19 mouse cellular contexts compared by ENCODE assay signal in the genomic region with DNA sequence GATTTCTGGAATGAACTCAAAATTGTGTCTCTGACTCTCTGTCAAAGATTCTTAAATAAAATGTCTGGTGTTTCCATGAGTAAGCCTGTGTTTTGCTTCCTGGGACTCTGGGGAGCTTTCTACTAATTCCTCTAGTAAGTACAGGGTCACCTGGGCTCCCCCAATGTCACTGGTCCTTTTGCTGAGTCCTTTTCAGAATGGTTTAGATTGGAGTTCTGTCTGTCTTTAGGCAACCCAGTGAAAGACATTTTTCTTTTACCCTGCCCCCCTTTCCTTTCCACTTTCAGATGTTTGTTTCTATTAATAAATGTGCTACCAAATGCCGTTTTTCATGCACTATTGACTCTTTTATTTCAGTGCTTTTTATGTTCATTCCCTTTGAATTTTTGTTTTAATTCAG.
DNase-seq lines count a peak whose midpoint lies in the region; ATAC-seq and TF ChIP-seq lines count a peak whose summit lies in the region.
"Had no signal": no experiment of that assay in that cellular context is flagged by ENCODE, and none has a peak within 500 bp of the region (broad histone marks: within the 10 kb centered on the region; RNA-seq: fewer than 3 reads in every experiment).

No protein-coding gene starts in this region.

- no peaks in the 10 kb centered on the region for H3K27me3 ChIP-seq in kidney, postnatal 0 days (ENCODE audit: insufficient read depth, low read length)
- H3K27me3 ChIP-seq in forebrain, embryonic 11.5 days (ENCODE audit: control insufficient read depth, insufficient read depth, low read length) = no peaks in the 10 kb centered on the region
- no peaks in the 10 kb centered on the region for H3K27me3 ChIP-seq in hindbrain, postnatal 0 days (ENCODE audit: insufficient read depth, low read length)
- H3K27me3 ChIP-seq: intestine, embryonic 15.5 days; limb, embryonic 13.5 days; liver, embryonic 13.5 days had no signal

- no peak overlapping the region for H3K27ac ChIP-seq in kidney, postnatal 0 days
- H3K27ac ChIP-seq in forebrain, embryonic 11.5 days (ENCODE audit: low read depth, low read length) = peak overlapping the region; percentile 59
- no peak overlapping the region for H3K27ac ChIP-seq in hindbrain, postnatal 0 days
- H3K27ac ChIP-seq: intestine, embryonic 15.5 days; limb, embryonic 13.5 days; liver, embryonic 13.5 days had no signal

- no peak overlapping the region for H3K4me2 ChIP-seq in kidney, postnatal 0 days (ENCODE audit: low read length)
- H3K4me2 ChIP-seq in forebrain, embryonic 11.5 days (ENCODE audit: low read depth, low read length, severe bottlenecking) = no peak overlapping the region
- H3K4me2 ChIP-seq in hindbrain, postnatal 0 days (ENCODE audit: low read depth, low read length) = no peak overlapping the region
- H3K4me2 ChIP-seq: intestine, embryonic 15.5 days; limb, embryonic 13.5 days; liver, embryonic 13.5 days; lung, embryonic 14.5 days had no signal

- DNase-seq in cerebellum, adult 9-10 months = peak; percentile 36
- no peak for DNase-seq in cerebellum, postnatal 25 days
- DNase-seq in kidney, postnatal 0 days (ENCODE audit: low spot score) = peak; percentile 12
- no peak for DNase-seq in kidney, postnatal 10 days
- no peak for DNase-seq in forebrain, embryonic 11.5 days (ENCODE audit: low spot score)
- DNase-seq in hindbrain, postnatal 0 days (ENCODE audit: low spot score) = no peak
- no peak for DNase-seq in lung, postnatal 36 days
- no peak for DNase-seq in kidney, postnatal 14 days
- DNase-seq: adrenal gland, adult 2 months; gastrocnemius, postnatal 10 days; heart, adult 18-20 months; heart, postnatal 36 days; kidney, adult 9 months; liver, embryonic 13.5 days; lung, embryonic 14.5 days; right cerebral cortex, adult 18-20 months had no signal

- WGBS in kidney, postnatal 0 days = 36% methylated on average over 1 of the region's 1 CpGs
- 14% methylated on average over 1 of the region's 1 CpGs for WGBS in forebrain, embryonic 11.5 days
- WGBS in hindbrain, postnatal 0 days = 16% methylated on average over 1 of the region's 1 CpGs

- H3K36me3 ChIP-seq in kidney, postnatal 0 days (ENCODE audit: insufficient read depth, low read length) = no peaks in the 10 kb centered on the region
- no peaks in the 10 kb centered on the region for H3K36me3 ChIP-seq in forebrain, embryonic 11.5 days (ENCODE audit: control insufficient read depth, insufficient read depth, low read length)
- H3K36me3 ChIP-seq in hindbrain, postnatal 0 days (ENCODE audit: insufficient read depth, low read length) = no peaks in the 10 kb centered on the region
- H3K36me3 ChIP-seq: intestine, embryonic 15.5 days; limb, embryonic 13.5 days; liver, embryonic 13.5 days had no signal

- no peak for ATAC-seq in kidney, postnatal 0 days (replicated peaks; ENCODE audit: low FRiP score, low read depth)
- ATAC-seq in forebrain, embryonic 11.5 days (replicated peaks; ENCODE audit: low FRiP score) = peak; percentile 71
- ATAC-seq in hindbrain, postnatal 0 days = 0 out of 2 replicates have a peak, but pooled peaks have one; percentile 8
- ATAC-seq: intestine, embryonic 15.5 days had no signal

- no peak for TF ChIP-seq CTCF in kidney, postnatal 0 days (IDR thresholded peaks at IDR 0.05; ENCODE audit: low read depth)
- no peak for TF ChIP-seq CTCF in hindbrain, postnatal 0 days (IDR thresholded peaks at IDR 0.05; ENCODE audit: low read depth)

- H3K9me3 ChIP-seq in kidney, postnatal 0 days (replicated peaks; ENCODE audit: low read length) = no peaks in the 10 kb centered on the region
- no peaks in the 10 kb centered on the region for H3K9me3 ChIP-seq in forebrain, embryonic 11.5 days (ENCODE audit: control insufficient read depth, low read length)
- H3K9me3 ChIP-seq in hindbrain, postnatal 0 days (ENCODE audit: low read length) = no peaks in the 10 kb centered on the region
- H3K9me3 ChIP-seq: intestine, embryonic 15.5 days; limb, embryonic 13.5 days; liver, embryonic 13.5 days had no signal

- no peaks in the 10 kb centered on the region for H3K4me1 ChIP-seq in kidney, postnatal 0 days (replicated peaks; ENCODE audit: insufficient read depth, low read length)
- peaks cover 5% of the 10 kb centered on the region; the same call in 1 of the 2 replicates for H3K4me1 ChIP-seq in forebrain, embryonic 11.5 days (replicated peaks; ENCODE audit: control insufficient read depth, insufficient read depth, low read length)
- H3K4me1 ChIP-seq in hindbrain, postnatal 0 days (ENCODE audit: insufficient read depth, low read length) = no peaks in the 10 kb centered on the region
- H3K4me1 ChIP-seq: intestine, embryonic 15.5 days; limb, embryonic 13.5 days; liver, embryonic 13.5 days had no signal

- no peak overlapping the region for H3K9ac ChIP-seq in kidney, postnatal 0 days (ENCODE audit: low read depth, low read length)
- H3K9ac ChIP-seq in forebrain, embryonic 11.5 days (ENCODE audit: low read length) = no peak overlapping the region
- no peak overlapping the region for H3K9ac ChIP-seq in hindbrain, postnatal 0 days (replicated peaks; ENCODE audit: low read length)
- H3K9ac ChIP-seq: intestine, embryonic 15.5 days; limb, embryonic 13.5 days; liver, embryonic 13.5 days; lung, embryonic 14.5 days had no signal

- no peak overlapping the region for H3K4me3 ChIP-seq in kidney, postnatal 0 days (replicated peaks; ENCODE audit: low read depth, low read length)
- no peak overlapping the region for H3K4me3 ChIP-seq in forebrain, embryonic 11.5 days (ENCODE audit: low read depth, low read length)
- no peak overlapping the region for H3K4me3 ChIP-seq in hindbrain, postnatal 0 days (ENCODE audit: low read length)
- H3K4me3 ChIP-seq: erythroblast, embryonic 14.5 days; intestine, embryonic 15.5 days; limb, embryonic 13.5 days; liver, embryonic 13.5 days had no signal

Comparison
In these comparisons a context has a peak if more than half of its experiments do, and no peak if none do; other contexts are left out.
1. DNase-seq: peak in cerebellum, adult 9-10 months (single experiment) and kidney, postnatal 0 days (single experiment); none in cerebellum, postnatal 25 days (0 of 2), kidney, postnatal 10 days (single experiment), forebrain, embryonic 11.5 days (single experiment), hindbrain, postnatal 0 days (single experiment), lung, postnatal 36 days (single experiment) and kidney, postnatal 14 days (single experiment).